Mouse (Mus musculus): ENCODE data around the gene Olfr651.

DNA sequence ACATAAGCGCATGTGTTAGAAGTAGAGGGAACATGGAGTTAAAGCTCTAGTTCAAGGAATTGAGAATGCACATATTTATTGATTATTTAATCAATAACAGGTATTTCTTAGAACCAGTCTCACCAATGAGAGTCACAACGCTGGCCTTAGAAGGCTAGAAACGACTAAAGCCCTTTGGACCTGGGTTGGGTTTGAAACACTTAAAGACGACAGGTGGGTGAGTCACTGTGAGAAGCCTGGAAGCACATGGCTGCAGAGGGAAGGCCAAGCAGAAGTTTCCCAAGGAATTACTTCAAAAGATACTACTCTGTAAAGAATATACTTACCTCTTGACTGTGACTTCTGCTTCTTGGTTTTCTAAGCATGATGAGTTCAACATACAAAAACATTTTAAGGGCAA is 30.9 kb downstream of the Olfr651 start:
- no peak for TF ChIP-seq CTCF (IDR thresholded peaks at IDR 0.05; ENCODE audit: control insufficient read depth, insufficient read depth, insufficient replicate concordance, low read depth, low read length)
- no peak for TF ChIP-seq POLR2A (IDR thresholded peaks at IDR 0.05; ENCODE audit: control insufficient read depth, low read depth, low read length)

Data from testis, adult 2 months (tissue).